Mouse (Mus musculus): ENCODE results near the gene Ghsr.

DNA sequence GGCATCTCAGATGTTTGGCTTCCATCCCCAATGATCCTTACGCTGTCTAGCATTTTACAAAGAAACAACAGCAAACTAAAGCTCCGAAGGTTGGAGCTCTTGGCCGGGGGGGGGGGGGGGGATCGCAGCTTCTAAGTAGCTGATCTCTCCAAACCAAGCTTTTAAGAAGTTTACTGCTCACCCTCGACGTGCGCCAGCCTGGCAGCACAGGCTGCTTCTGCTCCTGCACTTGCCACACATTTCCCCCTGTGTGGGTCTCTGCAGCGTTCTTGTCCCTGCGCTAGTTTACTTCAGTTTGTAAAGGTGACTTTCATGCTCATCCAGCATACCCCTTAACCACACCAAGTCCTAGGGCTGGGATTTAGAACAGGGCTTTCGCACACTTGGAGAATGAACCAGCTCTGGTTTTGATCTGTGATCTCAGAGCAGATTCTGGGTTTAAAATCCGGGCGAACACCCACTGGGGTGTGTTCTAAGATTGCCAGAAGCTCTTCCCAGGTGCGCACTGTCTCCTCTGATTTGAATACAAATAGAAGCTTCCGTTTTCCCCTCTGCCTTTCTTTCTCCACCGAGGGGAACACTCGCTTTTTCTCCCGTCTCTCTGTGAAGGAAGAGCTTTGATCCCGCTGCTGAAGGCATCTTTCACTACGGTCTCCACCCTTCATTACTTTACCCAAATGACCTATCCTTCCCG is 422 bp upstream of the Ghsr start:
- TF ChIP-seq POLR2A (IDR thresholded peaks at IDR 0.05; ENCODE audit: extremely low read depth, insufficient read depth, low read length) (no peak), CTCF (IDR thresholded peaks at IDR 0.05; ENCODE audit: low read depth, low read length) (no peak)

All from liver, adult 2 months (tissue).